In the genomic region with DNA sequence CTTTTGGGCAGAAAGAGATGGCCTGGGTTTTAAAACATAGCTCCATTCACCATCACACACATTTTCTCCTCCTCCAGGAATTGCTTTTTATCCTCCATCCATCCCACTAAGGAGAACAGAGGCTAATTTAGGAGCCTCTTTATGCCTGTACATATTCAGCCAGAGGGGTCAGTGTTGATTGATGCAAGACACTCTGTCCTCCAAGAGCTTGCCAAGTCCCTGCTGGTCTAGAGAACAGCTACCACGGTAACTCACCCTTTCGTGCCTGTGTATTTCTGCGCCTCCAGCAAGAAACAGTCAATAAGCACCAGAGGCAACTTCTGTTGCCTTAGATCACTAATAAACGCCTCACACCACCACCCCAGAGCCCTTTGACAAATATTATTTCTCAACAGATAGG, we compare ENCODE assay signal across 15 mouse cellular contexts.
A peak's percentile ranks its signal among the peaks of the same experiment; 100 is the strongest.
DNase-seq lines count a peak whose midpoint lies in the region; ATAC-seq and TF ChIP-seq lines count a peak whose summit lies in the region.
"Had no signal": no experiment of that assay in that cellular context is flagged by ENCODE, and none has a peak within 500 bp of the region (broad histone marks: within the 10 kb centered on the region; RNA-seq: fewer than 3 reads in every experiment).

No protein-coding gene starts in this region.

- peaks cover 6% of the 10 kb centered on the region; the same call in 1 of the 2 replicates for H3K4me1 ChIP-seq in heart, embryonic 16.5 days (ENCODE audit: control insufficient read depth, insufficient read depth, low read length)
- H3K4me1 ChIP-seq in hindbrain, postnatal 0 days (ENCODE audit: insufficient read depth, low read length) = no peaks in the 10 kb centered on the region
- H3K4me1 ChIP-seq in hindbrain, embryonic 10.5 days (replicated peaks) = peaks cover 7% of the 10 kb centered on the region
- H3K4me1 ChIP-seq in midbrain, embryonic 11.5 days (ENCODE audit: control insufficient read depth, insufficient read depth, low read length) = peaks cover 13% of the 10 kb centered on the region
- H3K4me1 ChIP-seq in midbrain, embryonic 14.5 days (ENCODE audit: control insufficient read depth, insufficient read depth, low read length) = 0 out of 2 replicates have a peak, but pooled peaks cover 5% of the 10 kb centered on the region
- no peaks in the 10 kb centered on the region for H3K4me1 ChIP-seq in forebrain, postnatal 0 days (ENCODE audit: insufficient read depth)
- H3K4me1 ChIP-seq: embryonic facial prominence, embryonic 12.5 days; liver, embryonic 12.5 days had no signal

- H3K36me3 ChIP-seq in heart, embryonic 16.5 days (ENCODE audit: control insufficient read depth, insufficient read depth) = no peaks in the 10 kb centered on the region
- no peaks in the 10 kb centered on the region for H3K36me3 ChIP-seq in hindbrain, postnatal 0 days (ENCODE audit: insufficient read depth, low read length)
- no peaks in the 10 kb centered on the region for H3K36me3 ChIP-seq in hindbrain, embryonic 10.5 days
- no peaks in the 10 kb centered on the region for H3K36me3 ChIP-seq in midbrain, embryonic 11.5 days (ENCODE audit: control insufficient read depth, insufficient read depth, low read length)
- H3K36me3 ChIP-seq in midbrain, embryonic 14.5 days (ENCODE audit: control insufficient read depth, insufficient read depth, low read length) = no peaks in the 10 kb centered on the region
- no peaks in the 10 kb centered on the region for H3K36me3 ChIP-seq in forebrain, postnatal 0 days (ENCODE audit: insufficient read depth)
- H3K36me3 ChIP-seq: embryonic facial prominence, embryonic 12.5 days; liver, embryonic 12.5 days had no signal

- no peak overlapping the region for H3K27ac ChIP-seq in heart, embryonic 16.5 days (ENCODE audit: low read length)
- no peak overlapping the region for H3K27ac ChIP-seq in hindbrain, postnatal 0 days
- no peak overlapping the region for H3K27ac ChIP-seq in hindbrain, embryonic 10.5 days
- no peak overlapping the region for H3K27ac ChIP-seq in midbrain, embryonic 11.5 days (ENCODE audit: low read depth, low read length)
- no peak overlapping the region for H3K27ac ChIP-seq in midbrain, embryonic 14.5 days (replicated peaks; ENCODE audit: low read depth, low read length)
- H3K27ac ChIP-seq in forebrain, postnatal 0 days (ENCODE audit: low read depth, low read length) = no peak overlapping the region
- H3K27ac ChIP-seq: embryonic facial prominence, embryonic 12.5 days; liver, embryonic 12.5 days had no signal

- peak; percentile 45 for TF ChIP-seq CTCF in hindbrain, postnatal 0 days (IDR thresholded peaks at IDR 0.05; ENCODE audit: low read depth)
- TF ChIP-seq CTCF in forebrain, postnatal 0 days (IDR thresholded peaks at IDR 0.05; ENCODE audit: low read depth) = no peak; the same call in 1 of the 2 replicates

- intact Hi-C loops in heart, postnatal 25 days (cut with DNase I) = no loop called here

- no peak overlapping the region for H3K9ac ChIP-seq in heart, embryonic 16.5 days (ENCODE audit: low read length)
- no peak overlapping the region for H3K9ac ChIP-seq in hindbrain, postnatal 0 days (replicated peaks; ENCODE audit: low read length)
- H3K9ac ChIP-seq in midbrain, embryonic 11.5 days (ENCODE audit: low read length) = no peak overlapping the region
- H3K9ac ChIP-seq in midbrain, embryonic 14.5 days (replicated peaks; ENCODE audit: low read length) = no peak overlapping the region
- H3K9ac ChIP-seq in forebrain, postnatal 0 days = no peak overlapping the region
- H3K9ac ChIP-seq: embryonic facial prominence, embryonic 12.5 days; liver, embryonic 12.5 days had no signal

- 38% methylated on average over 4 of the region's 4 CpGs for WGBS in heart, embryonic 16.5 days
- WGBS in hindbrain, postnatal 0 days = 27% methylated on average over 4 of the region's 4 CpGs
- 78% methylated on average over 4 of the region's 4 CpGs for WGBS in hindbrain, embryonic 10.5 days
- WGBS in midbrain, embryonic 11.5 days = 80% methylated on average over 4 of the region's 4 CpGs
- WGBS in midbrain, embryonic 14.5 days = 63% methylated on average over 4 of the region's 4 CpGs
- 61% methylated on average over 4 of the region's 4 CpGs for WGBS in forebrain, postnatal 0 days

- ATAC-seq in heart, embryonic 16.5 days (replicated peaks; ENCODE audit: extremely low read depth, insufficient read depth, low FRiP score) = peak; percentile 79
- peak; percentile 55; the same call in 1 of the 2 replicates for ATAC-seq in hindbrain, postnatal 0 days
- ATAC-seq in midbrain, embryonic 11.5 days (ENCODE audit: low FRiP score) = no peak
- no peak; the same call in 1 of the 2 replicates for ATAC-seq in midbrain, embryonic 14.5 days (ENCODE audit: low FRiP score, low TSS enrichment)
- ATAC-seq in forebrain, postnatal 0 days = no peak
- ATAC-seq: forebrain, embryonic 16.5 days; liver, embryonic 12.5 days had no signal

- no peaks in the 10 kb centered on the region for H3K27me3 ChIP-seq in heart, embryonic 16.5 days (ENCODE audit: control insufficient read depth, insufficient read depth, low read length)
- no peaks in the 10 kb centered on the region for H3K27me3 ChIP-seq in hindbrain, postnatal 0 days (ENCODE audit: insufficient read depth, low read length)
- H3K27me3 ChIP-seq in hindbrain, embryonic 10.5 days (ENCODE audit: insufficient read depth, poor library complexity, severe bottlenecking) = no peaks in the 10 kb centered on the region
- H3K27me3 ChIP-seq in midbrain, embryonic 11.5 days (ENCODE audit: control insufficient read depth, insufficient read depth, low read length) = no peaks in the 10 kb centered on the region
- H3K27me3 ChIP-seq in midbrain, embryonic 14.5 days (ENCODE audit: control insufficient read depth, insufficient read depth, low read length) = no peaks in the 10 kb centered on the region
- no peaks in the 10 kb centered on the region for H3K27me3 ChIP-seq in forebrain, postnatal 0 days (ENCODE audit: insufficient read depth, low read length)
- H3K27me3 ChIP-seq: embryonic facial prominence, embryonic 12.5 days; liver, embryonic 12.5 days had no signal

- DNase-seq in heart, postnatal 25 days (ENCODE audit: low spot score) = no peak
- DNase-seq in hindbrain, postnatal 0 days (ENCODE audit: low spot score) = peak; percentile 46
- DNase-seq in hindbrain, embryonic 10.5 days (ENCODE audit: low spot score) = no peak
- DNase-seq in midbrain, embryonic 11.5 days (ENCODE audit: low spot score, missing footprints) = peak; percentile 35
- no peak for DNase-seq in midbrain, embryonic 14.5 days
- DNase-seq in forebrain, postnatal 0 days = no peak
- DNase-seq in frontal cortex, postnatal 10 days (ENCODE audit: low spot score in 2 of 2) = no peak
- DNase-seq: adrenal gland, adult 8-10 months; cerebellum, adult 11-12 months; spleen, adult 18-20 months; thymus, adult 2 months had no signal

- no peaks in the 10 kb centered on the region for H3K9me3 ChIP-seq in heart, embryonic 16.5 days (replicated peaks; ENCODE audit: control insufficient read depth, low read length)
- no peaks in the 10 kb centered on the region for H3K9me3 ChIP-seq in hindbrain, postnatal 0 days (ENCODE audit: low read length)
- no peaks in the 10 kb centered on the region for H3K9me3 ChIP-seq in hindbrain, embryonic 10.5 days
- no peaks in the 10 kb centered on the region for H3K9me3 ChIP-seq in midbrain, embryonic 11.5 days (ENCODE audit: control insufficient read depth, low read length)
- no peaks in the 10 kb centered on the region for H3K9me3 ChIP-seq in midbrain, embryonic 14.5 days (ENCODE audit: control insufficient read depth, low read length)
- no peaks in the 10 kb centered on the region for H3K9me3 ChIP-seq in forebrain, postnatal 0 days (ENCODE audit: low read length)
- H3K9me3 ChIP-seq: embryonic facial prominence, embryonic 12.5 days; liver, embryonic 12.5 days had no signal

- no peak overlapping the region for H3K4me3 ChIP-seq in heart, embryonic 16.5 days (ENCODE audit: low read length)
- no peak overlapping the region for H3K4me3 ChIP-seq in hindbrain, postnatal 0 days (ENCODE audit: low read length)
- no peak overlapping the region for H3K4me3 ChIP-seq in hindbrain, embryonic 10.5 days
- H3K4me3 ChIP-seq in midbrain, embryonic 11.5 days (ENCODE audit: low read depth, low read length) = no peak overlapping the region
- no peak overlapping the region for H3K4me3 ChIP-seq in midbrain, embryonic 14.5 days (replicated peaks; ENCODE audit: low read depth, low read length)
- H3K4me3 ChIP-seq in forebrain, postnatal 0 days (ENCODE audit: low read depth, low read length) = no peak overlapping the region
- H3K4me3 ChIP-seq: embryonic facial prominence, embryonic 12.5 days; liver, embryonic 12.5 days had no signal

- no peak overlapping the region for H3K4me2 ChIP-seq in heart, embryonic 16.5 days (ENCODE audit: low read depth, low read length)
- no peak overlapping the region for H3K4me2 ChIP-seq in hindbrain, postnatal 0 days (ENCODE audit: low read depth, low read length)
- no peak overlapping the region for H3K4me2 ChIP-seq in midbrain, embryonic 11.5 days
- H3K4me2 ChIP-seq in midbrain, embryonic 14.5 days (ENCODE audit: low read length) = no peak overlapping the region
- no peak overlapping the region for H3K4me2 ChIP-seq in forebrain, postnatal 0 days (ENCODE audit: low read depth)
- H3K4me2 ChIP-seq: embryonic facial prominence, embryonic 12.5 days; liver, embryonic 12.5 days had no signal

Comparison
In these comparisons a context has a peak if more than half of its experiments do, and no peak if none do; other contexts are left out.
1. DNase-seq: peak in hindbrain, postnatal 0 days (single experiment) and midbrain, embryonic 11.5 days (single experiment); none in heart, postnatal 25 days (single experiment), hindbrain, embryonic 10.5 days (single experiment), midbrain, embryonic 14.5 days (single experiment), forebrain, postnatal 0 days (single experiment) and frontal cortex, postnatal 10 days (0 of 2).
2. ATAC-seq: peak in heart, embryonic 16.5 days (single experiment) and hindbrain, postnatal 0 days (single experiment); none in midbrain, embryonic 11.5 days (single experiment), midbrain, embryonic 14.5 days (single experiment) and forebrain, postnatal 0 days (single experiment).